Mouse (Mus musculus): ENCODE data around the gene Atg5. TPM values are rescaled to one million over a fixed set of nuclear protein-coding genes. Genes with fewer than 3 reads are reported as not detected.

Gene Atg5
- polyA plus RNA-seq, 1 experiment: 0.45 TPM

DNA sequence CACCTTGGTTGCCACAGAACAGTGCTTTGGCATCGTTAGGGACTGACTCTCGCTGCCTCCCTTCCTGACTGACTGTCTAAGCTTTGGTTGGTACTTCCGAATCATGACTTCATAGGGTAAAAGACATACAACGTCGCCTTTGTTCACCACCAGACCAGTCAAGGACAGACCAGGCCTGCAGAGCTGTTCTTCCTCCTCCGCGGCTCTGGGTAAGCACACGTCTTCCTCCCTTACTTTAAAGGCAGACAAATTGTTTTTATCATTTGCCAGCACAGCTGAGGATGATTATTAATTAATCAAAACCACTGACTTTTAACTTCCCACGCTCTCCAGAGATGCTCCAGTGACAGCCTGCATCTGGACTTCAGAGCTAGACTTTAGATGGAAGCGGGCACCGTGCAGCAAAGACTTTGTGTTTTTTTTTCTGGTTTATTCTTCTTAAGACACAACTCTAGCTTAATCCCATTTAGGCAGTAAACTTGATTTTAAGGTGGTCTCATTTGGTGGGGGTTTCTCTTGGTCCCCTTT lies 120.6 kb downstream of the Atg5 start:
- H3K4me3 ChIP-seq (replicated peaks): no peak overlapping the region
- no peak for TF ChIP-seq TAL1 (IDR thresholded peaks at IDR 0.05; ENCODE audit: low read length)
- no peak for TF ChIP-seq GATA1 (IDR thresholded peaks at IDR 0.05; ENCODE audit: low read length)
- peaks cover 8% of the 10 kb centered on the region for H3K4me1 ChIP-seq (ENCODE audit: control insufficient read depth)
- H3K36me3 ChIP-seq (ENCODE audit: control insufficient read depth): no peaks in the 10 kb centered on the region
- no peaks in the 10 kb centered on the region for H3K27me3 ChIP-seq (ENCODE audit: control insufficient read depth)
- no peaks in the 10 kb centered on the region for H3K9me3 ChIP-seq (ENCODE audit: control insufficient read depth, low read length)

DNA sequence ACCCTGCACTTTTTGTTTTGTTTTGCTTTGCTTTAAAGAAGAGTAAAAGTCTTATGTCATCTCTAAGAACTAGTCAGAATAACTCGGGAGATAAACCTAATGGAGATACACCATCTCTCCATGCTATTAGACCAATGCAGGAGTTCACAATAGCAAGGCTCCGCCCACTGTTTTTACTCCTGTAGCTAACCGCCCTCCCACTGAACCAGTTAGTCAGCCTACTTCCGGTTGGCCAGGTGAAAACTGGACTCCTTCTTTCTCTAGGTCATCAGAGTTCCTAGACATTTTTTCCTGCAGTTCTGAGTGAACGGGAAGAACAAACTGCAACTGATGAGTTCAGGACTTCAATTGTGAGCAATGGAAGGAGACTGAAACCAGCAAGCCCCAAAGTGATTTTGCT lies 122.1 kb downstream of the Atg5 start:
- Histone ChIP-seq H3K4me1 (ENCODE audit: control insufficient read depth) (peaks cover 7% of the 10 kb centered on the region), H3K36me3 (ENCODE audit: control insufficient read depth) (no peaks in the 10 kb centered on the region), H3K4me3 (replicated peaks) (no peak overlapping the region), H3K9me3 (ENCODE audit: control insufficient read depth, low read length) (no peaks in the 10 kb centered on the region), H3K27me3 (ENCODE audit: control insufficient read depth) (no peaks in the 10 kb centered on the region)
- no peak for TF ChIP-seq GATA1 (IDR thresholded peaks at IDR 0.05; ENCODE audit: low read length)
- TF ChIP-seq TAL1 (IDR thresholded peaks at IDR 0.05; ENCODE audit: low read length): no peak

DNA sequence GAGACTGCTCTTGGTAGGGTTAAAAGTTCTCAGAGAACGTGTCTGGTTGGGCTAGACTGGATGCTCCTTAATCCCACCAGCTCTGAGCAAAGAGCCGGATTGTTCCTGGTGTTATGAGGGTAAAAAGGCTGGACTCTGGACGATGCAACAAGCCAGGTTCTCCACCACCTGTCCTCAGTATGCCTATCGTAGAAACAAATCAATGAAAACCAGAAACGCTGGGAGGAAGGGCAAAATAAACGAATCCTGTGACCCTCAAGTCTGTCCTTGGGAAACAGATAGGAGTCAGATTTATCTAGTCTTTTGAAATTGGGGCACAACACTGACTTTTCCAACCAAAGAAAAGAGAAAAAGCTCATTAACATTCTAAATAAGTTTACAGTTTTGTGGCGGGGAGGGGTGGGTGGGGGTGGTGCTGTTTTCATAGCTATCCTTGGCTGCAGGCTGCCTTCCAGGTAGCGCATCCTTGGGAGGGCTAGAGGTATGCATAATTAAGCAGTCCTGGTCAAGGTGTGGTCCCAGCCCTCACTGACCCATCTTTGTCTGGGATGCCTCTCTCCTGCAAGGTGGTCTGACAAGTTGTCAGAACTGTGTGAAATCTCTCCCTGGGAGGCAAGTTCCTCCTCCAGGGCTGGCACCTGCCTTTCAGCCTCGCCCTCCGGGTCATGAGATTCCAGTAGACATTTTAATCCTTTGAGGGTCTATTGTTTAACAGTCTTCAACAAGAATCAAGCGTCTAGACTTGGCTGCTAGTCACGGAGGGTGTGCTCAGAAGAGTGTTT lies 123.5 kb downstream of the Atg5 start:
- H3K4me1 ChIP-seq (ENCODE audit: control insufficient read depth): peaks cover 7% of the 10 kb centered on the region
- H3K4me3 ChIP-seq (replicated peaks): no peak overlapping the region
- TF ChIP-seq GATA1 (IDR thresholded peaks at IDR 0.05; ENCODE audit: low read length) (no peak), TAL1 (IDR thresholded peaks at IDR 0.05; ENCODE audit: low read length) (no peak)
- no peaks in the 10 kb centered on the region for H3K9me3 ChIP-seq (ENCODE audit: control insufficient read depth, low read length)
- H3K36me3 ChIP-seq (ENCODE audit: control insufficient read depth): no peaks in the 10 kb centered on the region
- H3K27me3 ChIP-seq (ENCODE audit: control insufficient read depth): no peaks in the 10 kb centered on the region

DNA sequence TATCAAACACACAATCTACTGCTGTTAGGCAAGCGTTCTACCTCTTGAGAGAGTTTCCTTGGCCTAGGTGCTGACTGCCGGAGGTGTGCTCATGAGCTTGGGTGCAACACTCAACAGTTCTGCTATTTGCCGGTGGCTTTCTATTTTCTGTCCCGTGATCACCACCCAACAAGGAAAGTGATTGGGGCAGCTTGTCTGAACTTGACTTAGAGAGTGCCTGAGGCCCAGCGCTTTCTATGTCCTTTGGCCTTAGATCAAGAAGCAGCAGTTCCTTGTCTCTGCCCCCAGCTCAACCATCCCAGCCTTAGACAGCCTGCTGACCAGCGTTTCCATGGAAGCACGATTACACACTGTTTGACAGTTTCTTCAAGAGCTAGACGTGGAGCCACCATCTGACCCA lies 124.7 kb downstream of the Atg5 start:
- H3K36me3 ChIP-seq (ENCODE audit: control insufficient read depth): no peaks in the 10 kb centered on the region
- H3K27me3 ChIP-seq (ENCODE audit: control insufficient read depth): no peaks in the 10 kb centered on the region
- TF ChIP-seq GATA1 (IDR thresholded peaks at IDR 0.05; ENCODE audit: low read length): no peak
- no peak for TF ChIP-seq TAL1 (IDR thresholded peaks at IDR 0.05; ENCODE audit: low read length)
- peaks cover 7% of the 10 kb centered on the region for H3K4me1 ChIP-seq (ENCODE audit: control insufficient read depth)
- H3K4me3 ChIP-seq (replicated peaks): no peak overlapping the region
- no peaks in the 10 kb centered on the region for H3K9me3 ChIP-seq (ENCODE audit: control insufficient read depth, low read length)

GRCm38 (mm10) chr10:44400119-44400518 lies 132.0 kb downstream of the Atg5 start:
- H3K4me1 ChIP-seq (ENCODE audit: control insufficient read depth): no peaks in the 10 kb centered on the region
- H3K36me3 ChIP-seq (ENCODE audit: control insufficient read depth): no peaks in the 10 kb centered on the region
- TF ChIP-seq TAL1 (IDR thresholded peaks at IDR 0.05; ENCODE audit: low read length): no peak
- no peak for TF ChIP-seq GATA1 (IDR thresholded peaks at IDR 0.05; ENCODE audit: low read length)
- no peak overlapping the region for H3K4me3 ChIP-seq (replicated peaks)
- no peaks in the 10 kb centered on the region for H3K9me3 ChIP-seq (ENCODE audit: control insufficient read depth, low read length)
- no peaks in the 10 kb centered on the region for H3K27me3 ChIP-seq (ENCODE audit: control insufficient read depth)

GRCm38 (mm10) chr10:44400602-44401001 lies 132.4 kb downstream of the Atg5 start:
- Histone ChIP-seq H3K9me3 (ENCODE audit: control insufficient read depth, low read length) (no peaks in the 10 kb centered on the region), H3K4me3 (replicated peaks) (no peak overlapping the region), H3K27me3 (ENCODE audit: control insufficient read depth) (no peaks in the 10 kb centered on the region), H3K36me3 (ENCODE audit: control insufficient read depth) (no peaks in the 10 kb centered on the region), H3K4me1 (ENCODE audit: control insufficient read depth) (no peaks in the 10 kb centered on the region)
- TF ChIP-seq GATA1 (IDR thresholded peaks at IDR 0.05; ENCODE audit: low read length): no peak
- TF ChIP-seq TAL1 (IDR thresholded peaks at IDR 0.05; ENCODE audit: low read length): no peak

DNA sequence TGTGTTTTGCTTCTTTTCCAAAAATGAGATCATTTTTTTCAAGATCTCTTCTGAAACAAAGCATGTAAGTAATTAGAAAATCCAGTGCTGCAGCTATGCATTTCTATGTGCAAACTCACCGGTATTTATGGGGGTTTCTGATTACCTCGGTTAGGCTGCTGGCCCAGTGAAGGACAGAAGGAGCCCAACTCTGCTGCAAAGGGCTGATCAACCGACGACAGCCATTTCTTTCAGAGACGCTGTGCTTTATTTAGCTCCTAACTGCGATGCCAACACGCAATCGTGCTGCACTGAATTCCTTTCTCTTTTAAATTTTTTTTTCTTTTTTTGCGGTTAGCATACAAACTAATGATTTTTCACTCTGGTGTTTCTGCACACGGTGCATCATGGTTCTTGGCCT lies 133.4 kb downstream of the Atg5 start:
- Histone ChIP-seq H3K36me3 (ENCODE audit: control insufficient read depth) (no peaks in the 10 kb centered on the region), H3K27me3 (ENCODE audit: control insufficient read depth) (no peaks in the 10 kb centered on the region), H3K9me3 (ENCODE audit: control insufficient read depth, low read length) (no peaks in the 10 kb centered on the region), H3K4me3 (replicated peaks) (no peak overlapping the region), H3K4me1 (ENCODE audit: control insufficient read depth) (no peaks in the 10 kb centered on the region)
- no peak for TF ChIP-seq GATA1 (IDR thresholded peaks at IDR 0.05; ENCODE audit: low read length)
- no peak for TF ChIP-seq TAL1 (IDR thresholded peaks at IDR 0.05; ENCODE audit: low read length)

DNA sequence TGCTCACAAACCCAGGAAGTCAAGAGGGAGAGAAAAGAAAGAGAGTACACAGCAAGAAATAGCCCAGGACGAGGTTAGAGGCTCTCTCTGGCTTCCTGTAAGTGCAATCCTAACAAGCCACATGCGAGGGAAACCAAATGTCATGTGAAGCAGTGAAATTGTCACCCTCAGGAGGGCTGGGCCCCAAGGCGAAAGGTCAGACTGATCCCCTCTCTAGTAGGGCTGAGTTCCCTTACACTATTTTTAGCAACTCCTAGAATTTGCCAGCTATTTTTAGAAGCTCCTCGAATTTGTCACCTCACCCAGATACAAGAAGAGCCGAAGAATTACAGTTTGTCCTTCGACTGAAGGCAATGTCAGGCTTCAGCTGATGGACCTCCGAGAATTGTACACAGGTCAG lies 135.3 kb downstream of the Atg5 start:
- H3K9me3 ChIP-seq (ENCODE audit: control insufficient read depth, low read length): no peaks in the 10 kb centered on the region
- no peak overlapping the region for H3K4me3 ChIP-seq (replicated peaks)
- TF ChIP-seq GATA1 (IDR thresholded peaks at IDR 0.05; ENCODE audit: low read length) (no peak), TAL1 (IDR thresholded peaks at IDR 0.05; ENCODE audit: low read length) (no peak)
- no peaks in the 10 kb centered on the region for H3K4me1 ChIP-seq (ENCODE audit: control insufficient read depth)
- no peaks in the 10 kb centered on the region for H3K27me3 ChIP-seq (ENCODE audit: control insufficient read depth)
- H3K36me3 ChIP-seq (ENCODE audit: control insufficient read depth): no peaks in the 10 kb centered on the region

DNA sequence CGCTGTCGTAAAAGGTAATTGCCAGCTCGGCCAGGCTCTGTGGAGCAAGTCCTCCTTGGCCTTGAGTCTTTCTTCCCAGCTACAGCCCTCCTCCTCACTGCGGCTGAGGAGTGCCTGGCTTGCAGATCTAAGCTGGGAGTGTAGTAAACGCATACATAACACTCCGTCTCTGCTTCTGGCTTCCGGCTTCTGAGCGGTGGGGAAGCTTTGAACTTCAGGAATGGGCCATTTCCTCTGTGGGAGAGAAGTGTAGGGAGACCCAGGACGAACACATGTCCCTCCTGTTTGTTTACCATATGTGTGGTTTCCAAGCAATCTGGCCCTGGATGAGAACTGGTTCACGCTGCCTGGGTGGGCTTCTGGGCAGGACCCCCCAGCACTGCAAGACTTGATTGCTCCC lies 140.9 kb downstream of the Atg5 start:
- Histone ChIP-seq H3K9me3 (ENCODE audit: control insufficient read depth, low read length) (no peaks in the 10 kb centered on the region), H3K27me3 (ENCODE audit: control insufficient read depth) (no peaks in the 10 kb centered on the region), H3K4me1 (ENCODE audit: control insufficient read depth) (no peaks in the 10 kb centered on the region), H3K36me3 (ENCODE audit: control insufficient read depth) (no peaks in the 10 kb centered on the region), H3K4me3 (replicated peaks) (no peak overlapping the region)
- no peak for TF ChIP-seq GATA1 (IDR thresholded peaks at IDR 0.05; ENCODE audit: low read length)
- TF ChIP-seq TAL1 (IDR thresholded peaks at IDR 0.05; ENCODE audit: low read length): no peak
